Mouse (Mus musculus): ENCODE measurements around the gene Ralgds. TPM values are rescaled to one million over a fixed set of nuclear protein-coding genes. Genes with fewer than 3 reads are reported as not detected.
A peak's percentile ranks its signal among the peaks of the same experiment; 100 is the strongest.

Gene Ralgds
- total RNA-seq, 2 experiments from 2014 or later = 33.1 to 43.9 TPM

DNA sequence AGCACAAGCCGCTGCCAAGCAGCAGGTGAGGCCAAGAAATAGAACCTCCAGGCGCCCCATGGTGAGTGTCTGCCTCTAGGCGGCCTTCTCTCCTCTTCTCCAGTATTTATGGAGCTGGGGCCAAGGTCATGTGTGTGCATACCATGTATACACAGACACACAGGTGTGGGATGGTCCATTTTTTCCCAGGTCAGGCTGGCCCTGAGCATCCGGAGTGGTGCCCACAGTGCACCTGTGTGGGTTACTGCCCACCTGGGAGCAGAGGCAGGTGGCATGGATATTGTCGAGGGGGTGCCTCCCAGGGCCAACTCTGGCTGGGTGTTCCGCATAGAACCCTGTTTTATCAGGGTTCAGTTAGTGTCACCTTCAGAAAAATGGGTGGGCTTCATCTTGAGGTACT, 50.4 kb downstream of the Ralgds start, which contains the start of gene Cel:
Cel (minus strand) TSS at position 101 of the 400 bp plus-strand sequence.
- no peak for DNase-seq

DNA sequence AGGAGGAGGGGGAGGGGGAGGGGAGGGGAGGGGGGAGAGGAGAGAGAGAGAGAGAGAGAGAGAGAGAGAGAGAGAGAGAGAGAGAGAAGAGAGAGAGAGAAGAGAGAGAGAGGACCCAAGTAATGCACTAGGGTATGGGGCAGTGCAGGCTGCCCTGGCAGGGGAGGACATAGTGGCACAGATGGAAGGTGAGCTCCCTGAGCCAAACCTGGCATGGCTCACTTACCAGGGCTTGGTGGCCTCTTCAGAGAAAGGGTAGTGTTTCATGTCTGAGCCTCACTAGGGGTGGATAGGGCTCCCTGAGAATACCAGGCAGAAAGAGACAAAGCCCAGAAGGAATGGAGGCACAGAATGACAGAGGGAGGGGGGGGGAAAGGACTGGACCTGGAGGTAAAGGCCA, 50.9 kb downstream of the Ralgds start:
- DNase-seq = no peak

DNA sequence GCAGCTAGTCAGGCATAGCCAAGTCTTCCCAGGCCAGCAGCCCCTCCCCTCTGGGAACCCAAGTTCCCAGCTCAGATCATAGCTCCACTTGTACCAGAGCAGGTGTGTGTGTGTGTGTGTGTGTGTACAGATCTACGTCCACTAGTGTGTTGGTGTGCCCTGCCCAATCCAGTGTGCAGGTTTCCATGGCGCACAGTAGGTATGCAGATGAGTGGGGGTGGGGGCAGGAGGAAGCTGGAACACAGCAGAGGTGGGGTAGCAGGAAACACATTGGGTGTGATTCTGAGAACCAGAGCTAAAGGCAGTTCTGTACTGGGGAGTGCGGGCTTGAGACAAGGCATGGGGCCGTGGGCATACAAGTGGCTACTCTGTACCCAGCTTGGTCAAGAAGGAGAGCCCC, 51.5 kb downstream of the Ralgds start:
- no peak for DNase-seq

DNA sequence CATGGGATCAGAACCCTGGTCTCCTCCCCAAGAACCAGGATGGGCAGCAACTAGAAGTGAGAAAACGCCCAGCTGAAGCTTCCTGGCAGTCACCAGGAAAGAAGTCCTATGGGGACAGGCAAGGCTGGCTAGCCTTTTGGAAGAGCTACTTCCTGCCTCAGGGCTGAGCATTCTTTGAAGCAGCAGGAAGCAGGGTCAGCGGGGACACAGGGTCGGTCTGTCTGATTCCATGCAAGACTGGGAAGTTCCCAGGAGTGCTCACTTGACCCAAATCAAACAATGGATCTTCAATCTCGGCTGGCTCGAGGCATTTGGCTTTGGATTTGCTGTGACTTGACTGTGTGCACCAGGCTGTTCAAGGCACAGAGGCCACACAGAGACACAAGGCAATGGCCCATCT, 53.6 kb downstream of the Ralgds start:
- no peak for DNase-seq

DNA sequence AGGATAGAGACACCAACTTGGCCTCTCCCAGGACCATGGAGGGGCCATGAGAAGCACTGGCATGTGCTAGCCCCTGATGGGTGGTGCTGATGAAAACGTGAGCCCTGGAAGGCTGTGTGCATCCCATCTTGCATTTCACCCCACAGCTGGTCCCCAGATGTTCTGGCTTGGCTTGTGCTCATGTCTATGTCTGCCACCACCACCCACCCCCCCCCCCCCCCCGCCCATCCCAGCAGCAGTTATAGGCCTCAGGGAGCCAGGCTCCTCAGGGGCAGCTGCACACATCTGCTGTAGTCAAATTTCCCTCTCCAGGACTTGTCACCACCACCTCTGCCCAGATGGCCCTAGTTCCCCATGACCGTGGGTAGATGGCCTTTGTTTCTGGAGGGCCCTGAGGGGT, 57.0 kb downstream of the Ralgds start:
- DNase-seq = no peak

DNA sequence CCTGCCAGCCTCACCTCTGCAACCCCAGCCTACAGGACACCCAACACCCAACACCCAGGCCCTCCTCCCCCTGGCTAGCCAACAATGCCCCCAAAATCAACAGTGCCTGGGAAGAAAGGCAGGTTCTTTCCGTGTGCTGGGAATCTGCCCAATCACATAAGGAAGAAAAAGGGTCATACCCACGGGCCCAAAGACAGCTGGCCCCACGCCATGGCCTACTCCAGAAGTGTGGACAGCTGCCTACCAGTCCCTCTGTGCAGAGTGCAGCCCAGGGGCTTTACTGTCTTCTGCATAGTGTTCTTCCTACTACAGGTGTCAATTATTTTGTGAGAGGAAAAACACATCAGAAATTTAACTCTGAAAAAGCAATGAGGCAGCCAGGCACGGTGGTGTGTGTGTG, 62.4 kb downstream of the Ralgds start:
- DNase-seq = no peak

DNA sequence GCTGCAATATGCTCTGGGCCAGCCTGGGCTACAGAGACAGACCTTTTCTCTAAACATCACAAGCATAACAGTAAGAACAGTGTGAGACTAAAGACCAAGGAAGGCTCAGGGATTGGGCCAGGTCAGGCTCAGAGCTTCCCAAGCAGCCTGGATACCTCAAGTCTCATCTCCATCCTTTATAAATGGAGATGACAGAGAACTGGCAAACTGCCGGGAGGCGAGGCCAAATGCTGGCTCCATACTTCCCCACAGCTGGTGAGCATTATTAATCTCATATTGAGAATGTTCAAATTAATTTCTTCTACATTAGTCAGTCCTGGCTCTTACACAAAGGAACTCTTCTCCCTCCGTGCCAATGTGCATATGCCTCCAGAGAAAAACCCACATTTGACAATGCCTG, 63.9 kb downstream of the Ralgds start:
- no peak for DNase-seq

DNA sequence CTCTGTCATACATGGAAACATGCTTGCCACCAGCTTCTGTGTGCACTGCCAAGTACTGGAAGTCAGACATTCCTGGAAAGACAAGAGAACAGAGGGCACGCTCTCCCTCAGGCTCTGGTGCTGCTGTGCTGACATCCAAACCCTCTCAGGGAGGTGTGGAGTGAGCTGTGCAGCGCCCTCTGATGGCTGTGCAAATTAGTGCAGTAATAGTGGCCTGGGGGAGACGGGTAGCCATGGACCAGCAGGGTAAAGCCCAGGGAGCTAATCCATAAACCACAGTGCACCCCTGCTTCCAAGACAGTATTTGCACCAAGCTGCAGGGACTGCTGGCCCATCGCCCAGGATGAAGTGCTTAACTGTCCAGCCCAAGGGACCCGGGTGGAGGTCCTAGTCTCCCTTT, 65.1 kb downstream of the Ralgds start:
- DNase-seq = peak; percentile 26

DNA sequence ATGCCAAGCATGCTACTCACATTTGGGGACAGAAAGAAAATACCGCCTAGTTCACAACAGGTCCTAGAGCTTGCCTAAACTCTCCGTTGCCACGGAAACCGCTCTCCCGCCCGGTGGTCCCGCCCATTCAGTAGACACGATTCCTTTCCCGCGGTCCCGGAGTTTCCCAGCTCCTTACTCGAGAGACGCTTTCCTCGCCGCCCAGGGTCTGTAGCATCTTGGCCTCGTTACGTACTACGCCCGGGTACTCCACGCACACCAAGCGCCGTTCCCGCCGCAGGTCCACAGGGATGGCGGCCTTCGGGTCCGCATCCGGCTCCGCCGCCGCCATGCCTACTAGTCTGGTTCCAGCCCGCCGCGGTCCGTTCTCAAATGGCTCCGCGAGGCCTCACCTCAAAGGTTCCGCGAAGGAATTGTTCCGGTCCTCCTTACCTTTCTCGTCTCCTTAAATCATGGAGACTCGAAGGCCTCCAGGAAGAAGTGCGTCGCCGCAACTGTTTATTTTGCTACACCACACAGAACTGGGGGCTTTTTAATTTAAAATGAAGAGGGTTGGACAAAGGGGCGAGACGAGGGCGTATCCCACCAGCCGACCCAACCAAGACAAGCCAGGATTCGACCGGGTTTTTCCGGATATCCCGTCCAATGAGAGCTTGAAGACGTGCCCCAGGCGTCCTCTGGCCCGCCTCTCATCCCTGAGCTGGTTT, 69.9 kb downstream of the Ralgds start:
- DNase-seq = peak; percentile 88

DNA sequence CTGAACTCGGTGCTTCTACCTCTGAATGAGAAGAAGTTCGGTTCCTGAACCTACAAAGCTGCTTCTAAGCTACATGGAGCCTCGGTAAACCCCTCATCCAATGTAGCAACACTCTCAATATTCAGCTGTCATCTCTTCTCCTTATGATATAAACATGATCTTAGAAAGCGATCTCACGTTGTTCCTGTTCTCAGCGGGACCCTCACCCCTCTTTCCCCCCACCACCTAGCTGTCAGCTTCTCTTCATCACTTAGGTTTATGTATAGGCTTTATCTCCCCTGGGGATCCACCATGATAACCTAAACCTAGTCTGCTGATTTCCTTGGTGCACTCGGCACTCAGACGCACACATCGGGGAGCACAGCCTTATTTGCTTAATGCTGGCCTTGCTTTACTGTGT, 70.7 kb downstream of the Ralgds start, which contains the start of gene Gtf3c5:
Gtf3c5 (minus strand) TSS at position 101 of the 400 bp plus-strand sequence.
- no peak for DNase-seq

DNA sequence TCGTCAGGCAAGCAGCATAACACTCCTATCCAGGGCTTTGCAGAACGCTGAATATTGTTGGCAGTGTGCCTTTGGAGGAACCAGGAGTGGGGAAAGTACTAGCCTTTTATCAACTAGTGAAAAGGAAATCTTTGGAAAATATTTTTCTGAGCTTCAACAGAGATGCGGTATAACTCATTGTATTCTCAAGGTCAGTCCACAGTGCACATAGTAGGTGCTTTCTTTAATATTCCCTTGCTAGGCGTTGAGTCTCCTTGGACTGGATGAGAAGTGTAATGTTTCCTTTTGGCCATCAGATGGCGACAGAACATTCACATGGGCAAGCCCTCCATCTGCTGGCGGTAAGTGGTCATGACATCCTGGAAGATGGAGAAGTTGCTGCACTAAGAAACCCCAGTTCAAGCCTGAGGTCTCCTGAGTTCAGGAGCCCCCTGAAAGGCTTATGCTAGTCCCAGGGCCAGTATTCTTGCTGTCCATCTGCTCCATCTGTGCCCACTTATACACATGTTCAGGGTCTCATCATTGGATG, 72.2 kb downstream of the Ralgds start:
- DNase-seq = peak; percentile 75

DNA sequence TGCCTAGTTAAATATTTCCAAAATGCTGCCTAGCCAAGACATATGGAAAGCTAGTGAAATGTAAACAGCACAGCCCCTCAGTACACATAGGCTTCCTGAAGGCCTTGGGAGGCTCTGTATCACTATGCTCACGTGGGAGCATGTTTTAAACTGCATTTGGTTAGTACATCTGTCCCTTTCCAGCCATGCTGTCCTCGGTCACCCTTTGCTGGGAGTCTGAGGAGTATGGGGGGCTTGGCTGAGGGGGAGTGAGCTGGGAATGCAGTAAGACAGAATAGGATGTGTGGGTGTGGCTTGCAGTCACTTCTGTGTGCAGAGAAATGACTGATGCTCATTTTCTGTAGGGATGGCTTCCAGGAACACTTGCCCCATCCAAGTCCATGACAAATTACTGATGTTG, 72.8 kb downstream of the Ralgds start:
- DNase-seq = no peak

DNA sequence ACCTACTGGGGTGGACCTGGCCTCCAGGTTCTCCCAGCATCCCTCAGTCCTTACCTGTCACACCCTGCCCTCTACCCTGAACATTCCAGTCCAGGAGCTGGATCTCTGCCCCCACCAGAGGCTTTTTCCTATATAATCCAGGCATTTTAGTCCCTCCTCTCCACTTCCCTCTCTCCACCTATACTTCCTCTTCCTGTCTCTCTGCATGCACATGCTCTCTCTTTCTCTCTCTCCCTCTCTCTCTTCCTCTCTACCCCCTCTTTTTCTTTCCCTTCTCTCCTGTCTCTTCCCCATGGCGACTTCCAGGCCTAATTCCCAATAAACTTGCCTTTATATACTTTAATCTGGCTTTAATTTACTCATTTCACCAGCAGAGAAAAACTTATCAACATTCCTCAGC, 75.6 kb downstream of the Ralgds start:
- no peak for DNase-seq

DNA sequence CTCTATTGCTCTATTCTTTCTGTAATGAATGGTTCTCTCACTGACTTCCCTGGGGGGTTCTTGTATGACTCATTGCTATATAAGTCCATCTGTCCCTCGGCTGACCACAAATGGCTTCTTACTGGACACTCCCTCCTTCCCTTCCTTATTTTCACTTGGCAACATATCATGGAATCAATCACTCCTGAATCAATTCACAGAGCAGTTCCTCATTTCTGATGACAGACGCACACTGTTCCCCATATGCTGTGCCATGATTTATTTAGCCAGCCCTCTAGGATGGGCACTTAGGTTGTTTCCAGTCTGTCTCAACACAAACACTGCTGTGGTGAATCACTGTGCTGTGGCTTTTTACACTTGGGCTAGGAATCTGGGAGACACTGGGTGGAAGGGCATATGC, 78.6 kb downstream of the Ralgds start:
- DNase-seq = no peak

DNA sequence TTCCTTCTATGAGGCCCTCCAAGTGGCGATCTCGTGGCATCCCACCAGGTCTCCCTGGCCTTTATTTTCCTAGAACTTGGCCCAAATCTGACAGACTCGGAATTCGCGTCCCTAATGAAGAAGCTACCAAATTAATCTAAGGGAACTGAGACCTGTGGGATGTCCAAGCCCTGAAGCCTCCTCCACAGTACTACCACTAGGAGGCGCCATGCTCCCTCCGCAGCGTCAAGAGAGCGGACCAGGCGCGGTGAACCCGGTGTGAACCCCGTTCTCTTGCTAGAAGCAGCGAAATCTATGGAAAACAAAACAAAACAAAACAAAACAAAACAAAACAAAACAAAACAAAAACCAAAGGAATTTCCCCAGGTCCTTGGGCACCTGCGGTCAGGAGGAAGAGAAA, 79.9 kb downstream of the Ralgds start:
- peak; percentile 69 for DNase-seq

DNA sequence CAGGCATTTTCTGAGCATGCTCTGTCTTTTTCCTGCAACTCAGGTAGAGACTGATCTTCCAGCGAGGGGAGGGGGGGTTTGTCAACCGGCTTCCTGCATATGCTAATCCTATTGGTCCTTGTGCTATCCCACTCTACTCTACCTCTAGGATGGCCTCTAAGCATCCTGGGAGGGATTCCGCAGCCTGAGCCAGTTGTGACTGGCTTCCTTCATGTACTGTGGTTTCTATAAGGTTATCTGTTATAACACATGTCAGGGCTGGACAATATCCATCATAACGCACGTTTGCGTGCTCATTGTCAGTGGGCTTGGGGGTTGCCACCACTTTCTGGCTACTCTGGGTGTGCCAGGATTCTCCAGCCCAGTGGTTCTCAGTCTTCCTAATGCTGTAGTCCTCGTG, 83.1 kb downstream of the Ralgds start:
- DNase-seq = no peak

DNA sequence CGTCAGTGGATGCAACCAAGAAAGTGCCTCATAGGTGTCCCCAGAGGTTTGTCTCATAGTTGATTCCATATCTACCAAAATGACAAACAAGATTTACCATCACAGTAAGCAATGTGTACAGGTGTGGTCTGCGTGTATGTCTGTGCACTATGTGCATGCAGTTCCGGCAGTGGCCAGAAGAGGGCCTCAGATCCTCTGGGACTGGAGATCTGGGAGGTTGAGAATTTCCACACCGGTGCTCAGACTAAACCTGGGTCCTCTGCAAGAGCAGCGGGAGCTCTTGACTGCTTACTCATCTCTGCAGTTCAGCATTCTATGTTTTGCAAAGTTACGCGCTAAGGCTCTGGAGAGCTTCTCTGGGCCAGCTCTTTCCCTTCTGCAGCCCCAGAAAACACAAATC, 84.1 kb downstream of the Ralgds start:
- no peak for DNase-seq

DNA sequence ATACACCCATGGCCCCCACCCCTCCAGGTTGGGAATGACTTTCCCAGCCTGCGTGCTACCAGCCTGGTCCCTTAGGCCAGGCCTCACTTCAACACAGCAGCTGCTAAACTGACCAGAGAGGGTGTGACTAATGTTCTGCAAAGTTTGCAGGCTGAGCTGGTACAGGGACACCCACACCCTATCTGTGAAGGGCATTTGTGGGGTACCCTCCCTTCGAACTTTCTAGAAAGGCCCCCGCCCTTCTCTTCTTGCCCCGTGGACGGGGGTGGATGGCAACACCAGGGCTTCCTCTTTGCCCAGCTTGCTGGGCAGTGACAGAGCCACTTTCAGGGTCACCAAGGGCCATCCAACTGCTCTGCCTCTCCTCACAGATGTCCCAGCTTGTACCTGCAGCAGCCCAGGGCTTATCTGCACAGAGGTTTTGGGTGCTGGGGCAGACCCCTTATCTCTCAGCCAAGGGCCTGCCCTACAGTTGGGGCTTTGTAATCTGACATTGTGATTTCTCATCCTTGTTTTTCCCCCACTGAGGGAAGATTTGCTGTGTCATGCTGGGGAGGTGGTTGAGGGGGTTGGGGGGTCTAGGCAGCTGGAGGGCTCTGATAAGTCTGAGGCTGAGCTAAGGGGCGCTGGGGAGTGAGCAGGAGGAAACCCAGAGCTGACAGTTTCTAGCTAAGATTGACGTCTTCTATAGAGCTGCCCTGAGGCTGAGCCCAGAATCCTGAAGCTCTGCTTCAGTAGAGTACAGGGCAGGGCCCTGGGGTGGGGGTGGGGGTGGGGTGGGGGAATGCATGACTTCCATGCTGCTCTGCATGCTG, 85.0 kb downstream of the Ralgds start:
- DNase-seq = no peak

DNA sequence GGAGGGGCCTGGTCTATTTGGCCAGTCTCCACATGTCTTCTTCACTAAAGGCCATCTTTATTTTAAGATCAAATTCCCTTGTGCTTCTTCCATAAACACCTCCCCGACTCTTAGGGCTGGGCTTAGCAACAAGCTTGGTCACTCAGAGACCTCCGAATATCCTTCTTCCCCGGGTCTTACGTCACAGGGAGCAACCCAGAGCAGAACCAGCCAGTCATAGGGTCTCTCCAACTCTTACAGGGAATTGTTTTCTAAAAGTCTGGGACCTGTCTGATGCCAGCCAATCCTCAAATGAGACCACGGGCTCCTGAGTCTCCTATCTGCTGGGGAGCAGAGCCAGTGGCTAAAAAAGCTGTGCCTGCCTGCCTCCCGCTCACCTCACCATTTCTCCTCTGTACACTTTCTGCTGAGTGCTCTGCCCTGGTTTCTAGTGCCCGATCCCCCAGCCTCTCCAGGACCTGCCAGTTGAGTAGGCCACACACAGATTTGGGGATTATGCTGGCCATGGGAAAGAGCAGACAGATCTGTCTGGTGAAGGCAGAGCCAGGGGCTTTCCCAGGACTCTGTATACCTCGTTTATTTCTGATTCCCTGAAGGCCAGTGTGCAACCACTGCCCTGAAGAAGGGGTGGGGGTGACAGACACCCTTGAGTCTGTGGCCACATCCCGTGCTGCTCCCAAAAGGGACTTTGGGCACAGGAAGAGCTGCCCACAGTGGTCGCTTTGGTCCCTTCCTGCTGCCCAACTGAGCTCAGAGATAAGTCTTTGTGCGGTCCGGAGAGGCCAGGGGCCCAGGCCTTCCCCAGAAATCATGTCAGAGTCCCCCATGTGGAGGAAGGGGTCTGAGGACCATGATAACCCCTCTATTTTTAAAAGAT, 86.0 kb downstream of the Ralgds start:
- no peak for DNase-seq

DNA sequence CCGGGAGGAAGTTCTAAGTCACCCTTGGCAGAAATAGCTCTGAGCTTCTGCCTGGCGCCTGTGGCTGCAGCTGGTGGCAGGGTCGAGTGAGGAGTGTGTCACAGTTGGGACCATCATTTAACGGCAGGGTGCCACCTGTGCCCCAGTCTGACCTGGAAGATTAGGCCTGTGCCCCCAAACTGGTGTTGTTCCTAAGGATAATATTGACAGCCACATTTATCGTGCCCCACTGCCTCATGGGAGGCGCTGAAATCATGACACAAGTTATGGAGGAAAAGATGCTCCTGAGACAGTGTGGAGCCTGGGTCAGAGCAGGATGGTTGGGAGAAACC, 86.6 kb downstream of the Ralgds start:
- DNase-seq = no peak

DNA sequence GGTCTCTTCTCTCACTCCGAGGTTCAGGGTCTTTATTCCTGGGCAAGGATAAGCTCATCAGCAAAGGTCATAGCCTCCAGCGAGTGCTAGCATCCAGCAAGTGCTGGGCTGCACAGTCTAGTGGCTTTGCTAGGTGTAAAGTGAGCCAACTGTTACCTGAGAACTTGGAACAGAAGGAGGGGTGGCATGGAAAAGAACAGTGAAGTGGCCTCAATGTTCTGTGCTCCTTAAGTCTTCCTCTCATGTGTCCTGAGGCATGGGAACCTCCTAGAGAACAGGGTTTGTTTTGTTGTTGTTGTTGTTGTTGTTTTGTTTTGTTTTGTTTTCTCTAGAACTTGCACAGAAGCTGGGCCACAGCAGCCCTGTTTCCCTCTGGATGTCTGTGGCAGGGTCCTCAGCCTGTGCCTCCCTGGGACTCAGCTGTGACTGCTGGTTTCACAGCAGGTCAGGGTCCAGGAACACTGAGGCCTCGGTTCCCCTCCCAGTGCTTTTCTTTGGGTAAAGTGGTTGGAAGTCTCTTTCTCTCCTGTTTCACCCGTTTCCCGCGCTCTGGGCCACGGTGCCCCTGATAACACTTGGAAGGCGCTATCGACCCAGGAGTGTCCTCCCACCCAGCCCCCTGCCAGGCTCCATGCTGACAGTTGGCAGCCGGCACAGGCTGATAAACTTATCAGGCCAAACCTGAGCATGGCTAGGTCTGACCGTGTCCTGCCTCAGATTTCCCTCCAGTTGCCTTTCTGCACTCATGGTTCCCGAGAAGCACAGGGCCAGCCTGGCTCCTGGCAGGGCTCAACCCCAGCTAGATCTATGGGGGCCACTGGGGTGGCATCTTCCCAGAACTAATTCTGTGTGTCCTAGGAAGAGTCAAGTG, 89.0 kb downstream of the Ralgds start:
- DNase-seq = no peak
